Mouse (Mus musculus): Measurements from ENCODE around the gene Prss57.

Prss57 gene

GRCm38 (mm10) chr10:79790861-79791260 is at the start of gene Prss57:
Gene Prss57 (minus strand): TSS chr10:79790961.
- DNase-seq (ENCODE audit: low spot score): no peak

GRCm38 (mm10) chr10:79840091-79840490 is 49.3 kb upstream of the Prss57 start:
- DNase-seq (ENCODE audit: low spot score): no peak

GRCm38 (mm10) chr10:79838151-79838550 is 47.4 kb upstream of the Prss57 start:
- no peak for DNase-seq (ENCODE audit: low spot score)

- DNase-seq (ENCODE audit: low spot score): no peak
Observed at GRCm38 (mm10) chr10:79836918-79837317, 46.2 kb upstream of the Prss57 start.

- DNase-seq (ENCODE audit: low spot score): peak; percentile 59
Observed at GRCm38 (mm10) chr10:79834769-79835398, 44.1 kb upstream of the Prss57 start.

GRCm38 (mm10) chr10:79832786-79833181 is 42.0 kb upstream of the Prss57 start:
- DNase-seq (ENCODE audit: low spot score): no peak

- DNase-seq (ENCODE audit: low spot score): no peak
Observed at GRCm38 (mm10) chr10:79832026-79832785, 41.4 kb upstream of the Prss57 start.

GRCm38 (mm10) chr10:79831583-79831982 is 40.8 kb upstream of the Prss57 start:
- DNase-seq (ENCODE audit: low spot score): no peak

GRCm38 (mm10) chr10:79824413-79824812 is 33.7 kb upstream of the Prss57 start:
- DNase-seq (ENCODE audit: low spot score): no peak

GRCm38 (mm10) chr10:79823011-79823410 is 32.2 kb upstream of the Prss57 start:
- no peak for DNase-seq (ENCODE audit: low spot score)

- no peak for DNase-seq (ENCODE audit: low spot score)
Observed at GRCm38 (mm10) chr10:79822372-79822771, 31.6 kb upstream of the Prss57 start.

- DNase-seq (ENCODE audit: low spot score): no peak
Observed at GRCm38 (mm10) chr10:79821731-79822130, 31.0 kb upstream of the Prss57 start.

GRCm38 (mm10) chr10:79820782-79821181 is 30.0 kb upstream of the Prss57 start, which contains the start of gene Misp:
Gene Misp (plus strand): TSS chr10:79820989.
- DNase-seq (ENCODE audit: low spot score): no peak

- DNase-seq (ENCODE audit: low spot score): no peak
Observed at GRCm38 (mm10) chr10:79820277-79820676, 29.5 kb upstream of the Prss57 start.

GRCm38 (mm10) chr10:79819606-79820005 is 28.8 kb upstream of the Prss57 start:
- DNase-seq (ENCODE audit: low spot score): no peak

GRCm38 (mm10) chr10:79818225-79818624 is 27.5 kb upstream of the Prss57 start:
- no peak for DNase-seq (ENCODE audit: low spot score)

GRCm38 (mm10) chr10:79817111-79817510 is 26.4 kb upstream of the Prss57 start:
- no peak for DNase-seq (ENCODE audit: low spot score)

GRCm38 (mm10) chr10:79815671-79816494 is 25.1 kb upstream of the Prss57 start:
- no peak for DNase-seq (ENCODE audit: low spot score)

- DNase-seq (ENCODE audit: low spot score): no peak
Observed at GRCm38 (mm10) chr10:79814271-79814842, 23.6 kb upstream of the Prss57 start.

- DNase-seq (ENCODE audit: low spot score): peak; percentile 69
Observed at GRCm38 (mm10) chr10:79811736-79812637, 21.2 kb upstream of the Prss57 start.

GRCm38 (mm10) chr10:79808728-79809127 is 18.0 kb upstream of the Prss57 start:
- DNase-seq (ENCODE audit: low spot score): no peak

Measured in c-Kit-positive CD71-positive TER-119-positive erythroid progenitor cells, embryonic 14.5 days (primary cell).